Mouse (Mus musculus) kidney, postnatal 36 days (tissue): Measurements from ENCODE around the gene Slc12a5.

Source experiments
- DNase-seq, 2 experiments: peaks; one replicate each; pipeline ENCODE4 v3.0.0; 2021 to 2022; ENCODE audit warnings: mixed read lengths in 2 of 2

The Slc12a5 gene

DNA sequence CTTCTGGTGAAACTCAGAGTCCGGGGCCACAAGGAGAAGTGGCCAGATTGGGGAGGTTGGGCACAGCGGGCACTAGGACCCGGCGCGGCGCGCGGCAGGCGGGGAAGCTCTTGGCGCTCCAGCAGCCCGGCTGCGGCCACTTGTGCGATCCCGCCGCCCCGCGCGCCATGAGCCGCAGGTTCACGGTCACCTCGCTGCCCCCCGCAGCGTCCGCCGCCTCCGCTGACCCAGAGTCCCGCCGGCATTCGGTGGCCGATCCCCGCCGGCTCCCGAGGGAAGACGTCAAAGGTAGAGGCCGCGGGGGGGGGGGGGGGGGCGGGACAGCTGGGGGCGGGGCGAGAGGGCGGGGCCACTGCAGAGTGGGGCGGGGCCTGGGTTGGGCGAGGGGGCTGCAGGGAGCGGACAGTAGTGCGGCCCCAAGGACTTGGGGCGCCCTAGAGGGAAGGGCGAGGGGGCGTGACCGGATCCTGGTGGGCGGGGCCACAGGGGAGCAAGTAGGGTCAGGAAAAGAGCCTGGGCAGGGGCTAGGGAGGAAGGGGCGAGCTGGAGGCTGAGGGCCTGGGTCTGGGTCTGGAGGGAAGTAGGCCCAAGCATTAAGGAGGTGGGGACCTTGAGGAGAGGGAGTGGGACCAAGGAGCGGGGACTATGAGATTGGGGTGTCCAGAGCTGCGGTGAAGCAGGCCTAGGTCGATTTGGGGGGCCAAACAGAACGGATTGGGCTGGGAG lies at the start of gene Slc12a5:
Gene Slc12a5 (plus strand): TSS at position 87 of the 726 bp plus-strand sequence.
- peak; percentile 44 to 81 for DNase-seq

DNA sequence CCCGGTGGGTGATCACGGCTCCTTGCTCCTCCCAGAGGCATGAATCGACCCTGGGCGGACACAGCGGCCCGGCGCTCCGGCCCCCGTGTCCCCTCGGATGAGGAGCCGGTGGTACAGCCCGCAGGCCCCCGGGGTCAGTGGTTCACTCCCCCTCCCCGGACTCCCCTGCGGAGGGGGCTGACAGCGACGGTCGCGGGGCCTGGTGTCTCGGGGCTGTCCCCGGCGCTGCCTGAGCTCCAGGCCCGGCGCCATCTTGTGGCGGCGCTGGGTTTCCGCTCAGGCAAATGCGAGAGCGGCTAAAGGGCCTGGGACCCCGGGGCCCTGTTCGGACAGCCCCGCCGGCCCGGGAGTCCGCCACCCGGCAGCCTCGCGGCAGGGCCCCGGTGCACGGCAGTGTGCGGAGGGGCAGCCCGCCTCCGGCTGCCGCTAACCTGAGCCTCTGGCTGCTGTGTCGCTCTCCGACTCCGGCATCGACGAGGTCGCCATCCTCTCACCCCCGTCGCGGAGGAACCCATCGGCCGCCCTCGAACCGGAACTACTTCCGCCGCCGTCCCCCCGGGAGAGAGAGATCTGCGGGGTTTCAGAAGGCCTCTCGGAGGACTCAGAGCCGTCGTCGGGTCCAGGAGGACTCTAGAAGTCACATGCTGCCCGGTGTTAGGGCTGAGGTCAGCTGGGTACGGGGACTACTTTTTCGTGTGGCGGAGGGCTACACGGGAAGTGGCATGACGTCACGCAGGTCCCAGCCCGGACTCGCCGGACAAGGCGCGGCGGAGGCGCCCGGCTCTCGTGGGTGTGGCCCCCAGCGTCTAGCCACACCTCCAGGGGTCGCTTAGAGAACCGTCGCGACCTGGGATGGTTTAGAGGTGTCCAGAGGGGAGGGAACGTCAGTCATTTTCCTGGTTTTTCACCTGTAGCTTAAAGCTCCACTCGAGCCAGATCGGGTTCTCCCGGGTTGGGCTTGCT lies 49.2 kb upstream of the Slc12a5 start, which contains the start of gene Zfp335:
Gene Zfp335 (minus strand): TSS at position 672 of the 963 bp plus-strand sequence.
- peak; percentile 93 to 95 for DNase-seq

DNA sequence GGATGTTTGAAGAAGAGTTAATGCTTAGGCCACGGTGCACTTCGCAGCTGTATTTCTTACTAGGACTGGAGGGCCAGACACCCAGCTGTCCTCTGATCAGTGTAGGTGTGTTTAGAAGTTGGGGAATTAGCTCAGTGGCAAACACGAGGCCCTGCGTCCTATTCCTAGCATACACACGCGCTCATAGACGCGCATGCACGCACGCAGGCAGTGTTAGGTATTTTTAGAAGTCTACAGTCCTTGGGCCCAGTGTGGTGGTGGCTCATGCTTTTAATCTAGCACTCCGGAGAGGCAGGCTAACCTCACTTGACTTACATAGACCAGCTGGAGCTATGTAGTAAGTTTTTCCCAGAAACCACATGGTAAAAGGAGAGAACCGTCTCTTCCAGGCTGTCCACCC lies 48.5 kb upstream of the Slc12a5 start:
- DNase-seq, result peak; percentile 20 to 43

DNA sequence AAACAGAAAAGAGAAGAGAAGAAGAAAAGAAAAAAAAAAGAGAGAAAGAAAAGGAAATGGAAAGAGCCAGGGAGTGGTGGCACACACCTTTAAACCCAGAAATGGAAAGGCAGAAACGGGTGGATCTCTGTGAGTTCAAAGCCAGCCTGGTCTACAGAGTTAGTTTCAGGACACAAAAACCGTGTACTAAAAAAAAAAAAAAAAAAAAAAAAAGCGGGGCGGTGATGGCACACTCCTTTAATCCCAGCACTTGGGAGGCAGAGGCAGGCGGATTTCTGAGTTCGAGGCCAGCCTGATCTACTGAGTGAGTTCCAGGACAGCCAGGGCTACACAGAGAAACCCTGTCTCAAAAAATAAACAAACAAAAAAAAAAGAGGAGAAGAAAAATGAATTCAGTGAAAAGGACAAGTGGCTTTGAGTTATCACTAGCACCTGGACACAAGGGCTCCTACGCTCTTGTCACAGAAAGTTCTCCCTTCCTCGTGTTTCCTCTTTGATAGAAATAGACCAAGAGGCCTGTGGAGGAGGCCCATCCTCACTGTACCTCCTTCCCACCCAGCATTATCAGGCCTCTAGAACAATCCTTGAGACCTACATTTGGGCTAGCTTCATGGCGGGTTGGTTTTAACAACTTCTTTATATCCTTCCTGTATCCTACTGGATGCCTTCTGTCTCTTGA lies 47.7 kb upstream of the Slc12a5 start:
- DNase-seq, result no peak

DNA sequence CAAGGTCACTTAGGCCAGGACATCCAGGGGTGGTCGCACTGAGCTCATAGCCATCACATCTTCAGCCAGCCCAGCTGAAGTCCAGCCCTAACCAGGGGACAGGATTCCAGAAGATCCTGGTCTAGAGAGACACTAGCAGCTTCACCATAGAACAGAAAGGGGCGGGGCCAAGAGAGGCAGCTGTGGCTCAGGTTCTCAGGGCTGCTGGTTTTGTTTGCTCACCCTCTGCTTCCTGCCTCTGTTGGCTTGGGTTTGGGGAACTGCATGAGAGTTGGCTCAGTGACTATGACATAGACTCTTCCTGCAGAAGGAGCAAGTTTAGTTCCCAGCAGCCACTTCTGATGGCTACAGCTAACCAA lies 47.2 kb upstream of the Slc12a5 start:
- peak; percentile 36 to 61 for DNase-seq

DNA sequence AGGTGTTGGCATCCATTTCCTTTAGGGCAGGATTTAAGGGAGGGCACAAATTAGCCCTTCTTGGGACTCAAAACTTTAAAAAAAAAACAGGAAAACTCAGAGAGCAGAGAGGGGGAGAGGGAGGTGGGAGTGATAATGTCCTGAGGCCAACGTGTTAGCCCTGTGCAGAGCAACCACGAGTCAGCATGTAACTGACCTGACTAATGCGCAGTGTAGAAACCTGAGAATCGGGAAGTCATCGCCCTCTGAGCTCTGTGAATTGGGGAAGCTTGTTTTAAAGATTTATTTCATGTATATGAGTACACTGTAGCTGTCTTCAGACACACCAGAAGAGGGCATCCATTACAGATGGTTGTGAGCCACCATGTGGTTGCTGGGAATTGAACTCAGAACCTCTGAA lies 43.8 kb upstream of the Slc12a5 start:
- no peak for DNase-seq

DNA sequence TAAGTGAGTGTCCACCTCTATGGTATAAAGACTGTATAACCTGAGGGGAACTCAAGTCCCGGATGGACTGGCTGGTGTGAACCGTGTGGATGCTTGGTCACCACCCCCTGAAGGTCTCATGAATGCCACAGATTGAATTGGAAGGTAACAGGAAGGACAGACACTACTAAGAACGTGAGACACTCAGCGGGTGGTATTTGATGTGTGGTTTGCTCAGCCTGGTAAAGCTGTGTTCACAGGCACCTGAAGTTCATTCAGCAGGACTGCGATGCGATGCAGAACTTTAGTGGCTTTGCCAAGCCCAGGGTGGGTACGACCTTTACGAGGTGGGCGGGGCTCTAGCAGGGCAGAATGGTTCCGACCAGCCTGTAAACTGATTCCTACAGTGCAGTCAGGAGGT lies 43.2 kb upstream of the Slc12a5 start:
- no peak for DNase-seq

DNA sequence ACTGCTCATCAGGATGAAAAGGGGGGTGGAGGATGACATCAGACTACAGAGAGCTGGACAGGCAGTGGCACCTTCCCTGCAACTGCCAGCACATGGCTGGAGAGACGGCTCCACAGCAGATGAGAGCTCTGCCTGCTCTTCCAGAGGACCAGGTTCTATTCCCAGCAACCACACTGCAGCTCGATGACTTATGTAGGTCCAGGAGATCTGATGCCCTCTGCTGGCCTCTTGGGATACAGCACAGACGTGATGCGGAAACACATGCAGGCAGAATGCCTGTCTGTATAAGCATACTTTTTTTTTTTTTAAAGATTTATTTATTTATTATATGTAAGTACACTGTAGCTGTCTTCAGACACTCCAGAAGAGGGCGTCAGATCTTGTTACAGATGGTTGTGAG lies 42.3 kb upstream of the Slc12a5 start:
- DNase-seq, result peak in 1 of 2 experiments; percentile 56

DNA sequence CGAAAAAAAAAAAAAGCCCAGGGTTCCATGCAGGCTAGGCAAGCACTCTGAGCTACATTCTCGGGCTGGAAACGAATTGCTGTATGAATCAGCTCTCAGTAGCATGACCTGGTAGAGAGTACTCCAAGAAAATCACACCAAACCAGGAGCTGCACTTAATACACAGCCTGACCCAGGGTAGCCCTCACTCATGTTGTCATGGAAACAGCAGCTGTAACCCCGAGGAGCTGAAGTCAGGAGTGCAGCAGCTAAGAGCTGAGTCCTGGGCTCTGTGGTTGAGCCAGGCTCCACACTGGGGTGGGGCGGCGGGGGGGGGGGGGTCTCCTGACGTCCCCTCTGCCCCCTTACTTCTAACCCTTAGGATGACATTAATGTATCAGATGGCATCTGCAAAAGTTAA lies 38.6 kb upstream of the Slc12a5 start:
- DNase-seq, result no peak

DNA sequence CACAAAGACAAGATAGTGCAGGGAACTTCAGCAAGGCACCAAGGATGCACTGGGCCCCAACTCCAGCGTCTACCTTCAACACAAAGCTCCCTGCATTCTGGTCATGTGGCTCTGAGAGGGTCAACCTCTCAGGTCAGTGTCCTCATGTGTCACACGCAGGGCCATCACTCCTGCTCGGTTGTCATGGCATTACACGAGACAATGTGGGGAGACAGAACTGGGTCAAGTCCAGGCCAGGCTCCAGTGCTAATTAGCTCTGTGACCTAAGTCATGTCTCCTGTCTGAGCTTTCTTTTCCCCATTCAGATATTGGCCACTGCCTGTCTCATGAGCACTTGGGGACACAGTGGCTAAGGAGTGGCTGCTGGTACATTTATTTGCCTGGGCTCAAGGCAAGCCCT lies 37.3 kb upstream of the Slc12a5 start:
- no peak for DNase-seq

DNA sequence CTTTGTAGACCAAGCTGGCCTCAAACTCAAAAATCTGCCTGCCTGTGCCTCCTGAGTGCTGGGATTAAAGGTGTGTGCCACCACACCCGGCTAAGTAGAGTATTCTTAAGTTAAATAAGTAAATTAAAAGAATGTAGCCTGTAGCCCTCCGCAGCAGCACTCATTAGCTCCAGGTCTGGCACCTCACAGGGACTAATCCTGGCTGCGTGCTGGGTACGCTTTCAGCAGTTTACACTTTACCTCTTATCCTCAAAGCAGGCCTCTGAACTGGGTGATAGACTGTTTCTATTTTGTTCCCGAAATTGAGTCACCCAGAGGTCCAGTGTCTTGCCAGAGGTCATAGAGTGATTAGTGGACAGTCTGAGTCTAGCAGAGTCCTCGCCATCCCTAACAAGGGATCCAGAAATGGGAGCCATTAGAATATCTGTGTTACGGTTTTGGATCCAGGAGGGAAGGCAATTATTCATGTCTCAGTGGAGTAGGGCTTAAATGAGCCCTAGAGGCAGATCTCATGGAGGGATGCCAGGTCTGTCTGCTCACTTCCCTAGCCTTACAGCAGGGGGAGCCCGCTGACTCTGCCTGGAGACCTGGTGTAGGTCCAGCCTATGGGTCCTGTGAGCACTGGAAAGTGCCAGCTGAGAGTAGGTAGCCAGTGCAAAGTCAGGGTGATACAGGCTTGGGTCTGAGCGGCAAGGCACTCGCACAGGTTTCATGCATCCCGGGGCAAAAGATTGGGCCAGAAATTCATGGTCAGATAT lies 36.3 kb upstream of the Slc12a5 start:
- DNase-seq, result peak; percentile 91

DNA sequence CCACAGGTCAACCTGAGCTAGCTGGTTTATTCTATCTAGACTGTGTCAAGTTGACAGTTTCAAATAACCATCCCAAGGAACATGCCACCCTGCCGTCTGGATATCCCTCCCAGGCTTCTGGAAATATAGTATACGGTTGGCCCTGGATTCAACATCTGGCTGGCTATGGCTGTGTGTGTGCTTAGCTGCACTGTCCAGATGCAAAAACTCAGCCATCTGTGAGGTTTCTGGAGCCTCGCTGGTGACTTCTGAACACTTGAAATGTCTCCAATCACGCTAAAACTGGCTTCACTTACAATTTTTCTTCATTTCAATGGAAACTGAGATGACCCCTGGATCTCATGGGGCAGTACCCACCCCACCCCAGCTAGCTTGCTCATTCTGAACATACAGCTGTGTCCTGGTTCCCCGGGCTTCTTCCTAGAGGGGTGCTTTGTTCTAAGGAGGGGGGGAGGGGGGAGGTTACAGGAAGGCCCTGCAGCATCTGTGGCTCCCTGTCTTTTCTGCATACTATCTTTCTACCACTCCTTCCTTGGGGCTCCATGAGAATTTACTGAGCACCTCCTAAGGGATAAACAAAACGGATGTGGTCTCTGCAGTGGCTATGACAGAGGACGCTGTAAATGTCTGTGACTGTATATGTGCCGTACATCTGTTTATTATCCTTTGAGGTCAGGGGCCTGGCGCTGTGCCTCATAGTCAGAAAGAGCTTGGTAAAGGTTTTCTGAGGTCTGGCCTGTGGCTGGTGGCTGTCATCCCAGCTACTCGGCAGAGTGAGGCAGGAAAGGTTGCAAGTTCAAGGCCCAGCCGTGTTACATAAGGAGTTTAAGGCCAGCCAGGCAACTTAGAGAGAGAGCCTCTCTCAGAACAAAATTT lies 29.7 kb upstream of the Slc12a5 start:
- no peak for DNase-seq

DNA sequence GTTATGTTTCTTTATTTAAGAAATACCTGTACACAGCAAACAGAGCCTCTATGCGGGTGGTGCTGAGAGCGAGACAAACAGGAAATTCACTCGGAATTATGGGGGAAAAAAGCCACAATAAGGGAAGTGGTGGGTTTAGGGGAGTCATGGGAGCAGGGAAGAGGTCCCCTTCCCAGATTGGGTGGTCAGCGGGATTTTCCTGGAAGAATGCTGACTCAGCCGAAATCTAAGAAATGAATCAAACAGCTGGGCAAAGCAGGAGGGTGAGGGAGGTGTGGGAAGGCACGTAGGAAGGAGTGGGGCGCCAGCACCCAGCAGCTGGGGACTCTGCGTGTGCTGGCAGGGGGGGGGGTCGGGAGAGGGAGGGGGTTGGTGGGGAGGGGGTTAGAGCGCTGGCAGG lies 27.1 kb upstream of the Slc12a5 start:
- no peak for DNase-seq

DNA sequence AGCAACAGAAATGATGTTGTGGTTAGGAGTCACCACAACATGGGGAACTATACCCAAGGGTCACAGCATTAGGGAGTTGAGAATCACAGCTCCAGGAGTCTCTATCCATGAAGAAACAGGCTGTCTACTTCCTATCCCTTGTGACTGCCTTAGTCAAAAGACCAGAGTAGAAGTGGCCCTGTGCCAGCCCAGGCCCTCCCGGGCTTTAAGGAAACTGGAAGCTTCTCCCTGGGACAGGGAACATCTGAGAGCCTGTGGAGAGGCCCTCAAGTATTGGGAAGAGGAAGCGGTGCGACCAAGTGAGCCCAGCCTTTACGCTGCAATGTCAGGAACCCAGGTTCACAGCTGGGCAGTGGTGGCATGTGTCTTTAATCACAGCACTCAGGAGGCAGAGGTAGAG lies 24.6 kb upstream of the Slc12a5 start:
- no peak for DNase-seq

DNA sequence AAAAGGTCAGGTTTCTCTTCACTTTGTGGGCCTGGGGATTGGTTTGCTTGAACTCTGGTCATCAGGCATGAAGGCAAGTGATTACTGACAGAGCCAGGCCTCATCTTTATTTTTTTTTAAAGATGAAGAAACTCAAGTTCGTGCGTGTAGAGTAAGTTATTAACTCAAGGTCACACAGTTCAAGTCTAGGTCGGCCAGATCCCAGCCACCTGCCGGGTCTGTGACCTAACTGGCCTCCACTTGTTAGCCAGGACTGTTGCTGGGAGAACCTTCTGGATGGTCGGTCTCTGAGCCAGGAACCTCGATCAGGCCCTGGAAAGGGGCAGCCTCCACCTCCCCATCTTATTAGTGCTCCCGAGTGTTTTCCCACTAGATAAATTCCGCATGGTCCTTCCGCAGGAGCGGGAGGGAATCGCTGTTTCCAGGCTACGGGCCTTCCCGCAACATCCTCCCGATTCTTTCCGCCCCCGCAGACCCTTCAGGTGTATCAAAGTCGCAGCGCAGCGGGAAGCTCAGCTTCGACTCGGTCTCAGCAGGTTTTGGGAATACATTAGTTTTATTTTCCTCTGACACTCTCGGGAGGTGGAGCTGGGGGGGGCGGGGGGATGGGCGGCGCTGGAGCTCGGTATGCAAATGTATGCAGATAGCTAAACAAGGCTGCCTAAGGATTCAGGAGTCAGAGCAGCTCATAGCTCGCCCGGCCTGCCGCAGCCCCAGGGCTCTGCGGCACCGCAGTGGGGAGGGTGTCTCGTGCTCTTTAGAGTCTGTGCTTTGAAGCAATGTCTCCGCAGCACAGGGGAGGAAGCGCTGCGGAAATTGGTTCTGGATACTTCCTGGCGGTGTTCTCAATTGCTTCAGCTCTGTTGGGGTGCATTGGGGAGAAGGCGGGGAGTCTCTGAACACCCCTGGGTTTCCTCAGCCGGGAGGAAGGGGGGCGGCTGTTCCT lies 22.2 kb upstream of the Slc12a5 start:
- peak; percentile 63 to 65 for DNase-seq

DNA sequence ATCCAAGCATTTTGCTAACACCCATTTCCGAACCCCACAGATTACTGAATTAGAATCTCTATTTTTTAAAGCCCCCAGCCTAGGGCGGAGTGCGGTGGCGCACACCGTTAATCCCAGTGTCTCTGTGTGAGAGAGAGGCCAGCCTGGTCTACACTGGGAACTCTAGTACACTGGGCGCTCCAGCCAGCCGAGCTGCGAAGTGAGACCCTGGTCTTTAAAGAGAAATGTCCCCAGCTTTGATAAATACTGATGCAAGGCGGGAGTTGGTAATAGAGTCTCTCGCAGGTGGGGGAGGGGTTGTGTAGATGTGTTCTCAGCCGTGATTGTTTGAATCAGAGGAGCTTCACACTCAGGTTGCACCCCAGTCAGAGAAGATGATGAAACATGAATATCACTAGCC lies 21.5 kb upstream of the Slc12a5 start:
- DNase-seq, result no peak

DNA sequence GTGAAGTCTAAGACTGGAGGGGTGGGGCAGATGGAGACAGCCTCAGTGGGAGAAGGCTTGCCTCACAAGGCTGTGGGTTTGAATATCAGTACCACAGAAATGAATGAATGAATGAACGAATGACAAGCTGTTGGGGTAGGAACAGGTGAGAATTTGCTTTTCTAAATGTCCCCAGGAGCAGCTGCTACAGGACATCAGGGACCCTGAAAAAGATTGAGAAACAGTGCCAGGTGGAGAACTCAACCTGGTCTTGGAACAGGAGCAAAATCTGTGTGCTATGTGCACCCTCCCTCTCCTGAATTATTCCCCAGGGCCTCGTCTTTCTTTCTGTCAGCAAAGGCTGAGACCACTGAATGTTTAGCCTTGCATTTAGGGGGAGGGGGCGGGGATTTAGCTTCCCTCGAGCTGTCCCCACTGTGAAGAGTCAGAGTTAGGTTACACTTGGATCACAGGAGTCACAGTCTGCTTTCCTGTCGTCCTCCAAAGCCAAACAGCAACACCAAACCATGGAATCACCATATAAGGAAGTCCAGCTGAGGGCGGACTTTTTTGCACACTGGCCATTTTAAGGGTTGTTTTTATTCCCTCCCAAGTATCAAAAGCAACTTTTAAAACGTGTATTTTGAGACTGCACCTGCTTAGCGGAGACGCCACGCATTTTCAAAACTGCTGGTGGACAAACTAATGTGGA lies 20.3 kb upstream of the Slc12a5 start, which contains the start of gene Mmp9:
Gene Mmp9 (plus strand): TSS at position 641 of the 691 bp plus-strand sequence.
- no peak for DNase-seq

DNA sequence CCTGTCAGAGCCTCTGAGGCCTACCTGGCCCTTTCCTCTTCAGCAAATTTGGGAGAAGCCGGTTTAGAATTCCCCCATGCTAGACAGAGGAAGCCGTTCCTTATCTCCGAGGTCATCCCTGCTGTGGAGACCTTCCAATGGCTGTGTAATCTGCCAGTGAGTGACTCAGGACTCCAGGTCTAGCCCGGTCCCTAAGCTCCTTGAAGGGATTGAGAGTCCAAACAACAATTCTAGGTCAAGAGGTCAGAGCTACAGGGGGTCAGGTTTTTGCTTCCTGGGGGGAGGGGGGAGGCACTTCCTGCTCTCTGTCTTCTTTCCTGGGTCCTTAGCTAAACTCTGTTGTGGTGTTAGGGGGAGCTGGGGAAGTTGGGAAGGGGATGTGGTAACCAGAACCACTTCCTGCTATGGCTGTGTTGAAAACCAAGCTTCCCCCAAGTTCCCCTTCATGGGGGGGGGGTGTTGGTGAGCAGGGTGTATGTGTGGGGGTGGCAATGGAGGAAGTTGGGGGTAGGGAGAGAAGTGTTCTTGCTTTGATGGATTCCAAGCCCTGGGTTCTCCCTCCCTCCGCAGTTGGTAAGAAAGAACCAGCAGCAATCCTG lies 17.8 kb upstream of the Slc12a5 start:
- no peak for DNase-seq

DNA sequence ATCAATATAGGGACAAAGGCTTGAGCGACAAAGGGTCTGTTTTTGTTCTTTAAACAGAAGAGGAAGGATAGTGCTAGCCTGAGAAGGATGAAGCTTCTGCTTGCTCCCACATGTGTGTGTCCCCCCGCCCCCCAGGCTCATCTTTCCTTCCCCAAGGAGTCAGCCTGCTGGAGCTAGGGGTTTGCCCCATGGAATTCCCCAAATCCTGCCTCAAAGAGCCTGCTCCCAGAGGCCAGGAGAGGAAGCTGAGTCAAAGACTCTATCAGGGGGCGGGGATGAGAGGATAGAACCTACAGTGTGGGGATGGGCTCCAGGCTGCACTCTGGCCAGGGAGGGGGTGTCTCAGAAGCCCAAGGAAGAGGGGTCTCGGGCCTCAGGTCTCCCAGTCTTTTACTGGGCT lies 13.1 kb upstream of the Slc12a5 start:
- DNase-seq, result no peak
